Mouse (Mus musculus) intestine, embryonic 16.5 days (tissue): ENCODE results near the gene Il17re. TPM values are rescaled to one million over a fixed set of nuclear protein-coding genes. Genes with fewer than 3 reads are reported as not detected.

Source experiments
- ATAC-seq: fragments of 200-750 bp; cut with Nextera tagmentation; 2 replicates; pipeline ENCODE4 v1.8.0; 2017; ENCODE audit warnings: moderate TSS enrichment, moderate library complexity
- H3K27ac ChIP-seq: fragments of 300-500 bp; sonication (generic); 2 replicates; pipeline ENCODE4 v1.5.1; 2014; ENCODE audit warnings: mild to moderate bottlenecking, low read length
- H3K27me3 ChIP-seq: fragments of 300-500 bp; sonication (generic); replicated peaks from 2 replicates; pipeline ENCODE4 v1.6.1; 2014; ENCODE audit warnings: low read length, control low read depth, mixed read lengths; ENCODE audit not compliant: control insufficient read depth, insufficient read depth
- H3K36me3 ChIP-seq: fragments of 300-500 bp; sonication (generic); 2 replicates; pipeline ENCODE4 v1.6.1; 2014; ENCODE audit warnings: low read length, control low read depth; ENCODE audit not compliant: control insufficient read depth, insufficient read depth
- H3K4me1 ChIP-seq: fragments of 300-500 bp; sonication (generic); 2 replicates; pipeline ENCODE4 v1.6.1; 2014; ENCODE audit warnings: low read length, control low read depth, mixed read lengths; ENCODE audit not compliant: control insufficient read depth, insufficient read depth
- H3K4me2 ChIP-seq: fragments of 300-500 bp; sonication (generic); 2 replicates; pipeline ENCODE4 v1.6.1; 2014; ENCODE audit warnings: low read depth, low read length, control low read depth
- H3K4me3 ChIP-seq: fragments of 300-500 bp; sonication (generic); 2 replicates; pipeline ENCODE4 v1.5.1; 2014; ENCODE audit warnings: mild to moderate bottlenecking, low read length
- H3K9ac ChIP-seq: fragments of 300-500 bp; sonication (generic); 2 replicates; pipeline ENCODE4 v1.6.1; 2014; ENCODE audit warnings: low read depth, low read length
- H3K9me3 ChIP-seq: fragments of 300-500 bp; sonication (generic); 2 replicates; pipeline ENCODE4 v1.6.1; 2016; ENCODE audit warnings: low read length, control low read depth; ENCODE audit not compliant: control insufficient read depth
- WGBS: fragments of 180-500 bp; shearing (Covaris S2); extraction: QIAGEN DNeasy Blood & Tissue Kit; methylation state at CpG from one replicate; pipeline ENCODE4 v1.1.7; 2014; 5-methylcytosine and 5-hydroxymethylcytosine counted together
- polyA plus RNA-seq: library from polyadenylated mRNA; unstranded; fragments of >200 nt; fragmentation: Nextera tagmentation; extraction: Ambion mirVana; gene quantifications from 2 replicates; pipeline ENCODE4 v1.2.1, GENCODE M21; 2015

Il17re gene
- polyA plus RNA-seq, 1 experiment from 2014 or later, result 9.5 TPM

DNA sequence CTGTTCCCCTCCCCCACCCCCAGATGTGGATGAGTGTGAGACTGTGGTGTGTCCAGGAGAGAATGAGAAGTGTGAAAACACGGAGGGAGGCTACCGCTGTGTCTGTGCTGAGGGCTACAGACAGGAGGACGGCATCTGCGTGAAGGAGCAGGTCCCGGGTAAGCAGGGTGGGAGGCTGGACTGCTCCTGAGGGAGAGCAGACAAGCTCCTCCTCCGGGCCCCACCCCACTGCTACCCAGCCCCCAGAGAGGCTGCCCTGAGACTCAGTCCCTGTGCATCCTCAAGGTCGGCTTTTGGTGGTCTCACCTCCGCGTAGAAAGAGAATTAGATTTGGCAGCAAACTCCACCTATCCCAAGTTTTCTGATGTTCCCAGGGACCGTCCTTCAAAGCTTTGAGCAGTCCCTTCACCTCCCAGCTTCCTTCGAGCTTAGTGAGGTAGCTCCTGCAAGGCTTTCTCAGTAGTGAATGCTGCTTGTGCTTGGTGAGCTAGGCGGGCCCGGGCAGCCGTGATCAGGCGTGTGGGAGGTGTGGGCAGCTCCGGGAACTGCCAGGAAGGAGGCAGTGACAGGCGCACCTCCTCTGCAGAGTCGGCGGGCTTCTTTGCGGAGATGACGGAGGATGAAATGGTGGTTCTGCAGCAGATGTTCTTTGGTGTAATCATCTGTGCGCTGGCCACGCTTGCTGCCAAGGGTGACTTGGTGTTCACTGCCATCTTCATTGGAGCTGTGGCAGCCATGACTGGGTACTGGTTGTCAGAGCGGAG is 34.0 kb downstream of the Il17re start:
- peaks cover 14% of the 10 kb centered on the region for H3K4me1 ChIP-seq
- no peak overlapping the region for H3K4me2 ChIP-seq
- no peaks in the 10 kb centered on the region; the same call in 1 of the 2 replicates for H3K36me3 ChIP-seq
- no peak overlapping the region for H3K4me3 ChIP-seq
- no peak overlapping the region for H3K27ac ChIP-seq
- H3K9ac ChIP-seq, result no peak overlapping the region
- H3K9me3 ChIP-seq, result no peaks in the 10 kb centered on the region
- no peak for ATAC-seq
- H3K27me3 ChIP-seq, result peaks cover 8% of the 10 kb centered on the region
- WGBS, result 73% methylated on average over 24 of the region's 24 CpGs

DNA sequence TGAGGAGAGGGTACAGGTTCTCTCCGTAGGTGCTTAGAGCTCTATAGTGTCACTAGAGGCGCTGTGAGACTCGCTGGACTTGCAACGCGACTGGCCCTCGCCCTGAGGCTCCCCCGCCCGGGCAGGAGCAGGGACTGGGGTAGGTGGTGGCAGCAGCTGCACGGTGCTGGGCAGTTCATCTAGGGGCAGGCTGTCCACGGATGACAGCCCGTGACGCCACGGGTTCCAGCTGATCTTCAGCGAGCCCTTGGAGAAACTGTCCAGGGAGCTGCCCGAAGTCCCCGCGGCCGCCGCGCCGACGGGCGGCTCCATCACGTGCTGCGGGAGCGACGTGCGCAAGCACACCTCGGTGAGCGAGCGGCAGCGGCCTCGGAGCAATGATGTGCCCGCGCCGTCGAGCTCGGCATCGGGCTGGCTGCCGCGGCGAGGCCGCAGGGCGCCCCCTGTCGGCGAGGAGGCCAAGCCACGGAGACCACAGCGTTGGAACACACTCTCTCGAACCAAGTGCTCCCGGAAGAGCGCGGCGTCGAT is 36.0 kb downstream of the Il17re start:
- Histone ChIP-seq H3K9ac (peak overlapping the region; percentile 72), H3K4me1 (peaks cover 11% of the 10 kb centered on the region), H3K27ac (no peak overlapping the region), H3K36me3 (no peaks in the 10 kb centered on the region), H3K9me3 (no peaks in the 10 kb centered on the region), H3K4me2 (peak overlapping the region; percentile 87), H3K27me3 (peaks cover 8% of the 10 kb centered on the region), H3K4me3 (peak overlapping the region; percentile 54)
- ATAC-seq, result peak; percentile 88
- WGBS, result under 1% methylated on average over 54 of the region's 54 CpGs

DNA sequence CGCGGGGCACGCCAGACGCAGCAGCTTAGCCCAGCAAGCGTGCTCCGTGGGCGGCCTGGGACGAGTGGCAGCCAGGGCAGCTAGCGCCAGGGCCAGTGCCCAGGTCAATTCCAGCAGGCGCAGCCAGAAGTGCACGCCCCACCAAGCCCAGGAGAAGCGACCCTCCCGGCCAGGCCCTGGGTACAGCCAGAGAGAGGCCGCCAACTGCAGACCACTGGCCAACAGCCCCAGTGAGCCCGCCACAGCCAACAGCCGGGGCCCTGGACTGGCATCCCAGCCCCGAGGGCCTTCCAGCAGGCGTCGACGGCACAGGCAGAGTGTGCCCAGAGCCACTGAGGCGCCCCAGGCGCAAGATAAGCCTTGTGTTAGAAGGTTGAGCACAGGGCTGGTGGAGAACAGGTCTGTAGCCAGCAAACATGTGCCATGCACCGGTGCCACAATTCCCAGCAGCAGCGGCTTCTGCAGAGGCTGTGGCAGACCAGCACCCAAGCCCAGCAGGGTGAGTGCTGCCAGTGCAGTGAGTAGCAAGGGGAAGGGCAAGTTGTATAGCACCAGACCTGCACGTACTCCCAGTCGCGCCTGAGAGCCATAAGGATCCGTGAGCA is 36.9 kb downstream of the Il17re start:
- whole genome bisulfite sequencing, result 37% methylated on average over 28 of the region's 28 CpGs
- Histone ChIP-seq H3K27me3 (peaks cover 8% of the 10 kb centered on the region), H3K4me3 (peak overlapping the region; percentile 54), H3K4me1 (peaks cover 11% of the 10 kb centered on the region), H3K9me3 (no peaks in the 10 kb centered on the region), H3K27ac (no peak overlapping the region), H3K36me3 (no peaks in the 10 kb centered on the region), H3K9ac (peak overlapping the region; percentile 72), H3K4me2 (peak overlapping the region; percentile 87)
- ATAC-seq, result peak; percentile 17; the same call in 1 of the 2 replicates

DNA sequence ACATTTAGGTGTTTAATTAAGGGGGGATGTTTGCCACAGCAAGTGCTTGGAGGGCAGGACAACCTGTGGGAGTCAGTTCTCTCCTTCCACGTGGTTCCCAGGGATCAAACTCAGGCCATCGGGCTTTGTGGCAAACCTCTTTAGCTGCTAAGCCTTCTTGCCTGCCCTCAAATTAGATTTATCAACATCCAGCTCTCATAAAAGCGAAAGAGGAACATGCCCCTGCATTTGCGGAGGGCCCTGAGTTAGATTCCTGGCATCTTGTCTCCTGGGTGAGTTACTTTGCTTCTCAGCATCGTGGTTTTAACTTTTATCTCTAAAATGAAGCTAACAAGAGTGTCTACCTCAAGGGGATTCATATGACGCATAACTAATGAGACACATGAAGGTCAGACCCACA is 41.1 kb downstream of the Il17re start:
- H3K27me3 ChIP-seq, result peaks cover 21% of the 10 kb centered on the region
- no peak overlapping the region for H3K9ac ChIP-seq
- ATAC-seq, result no peak
- H3K4me2 ChIP-seq, result no peak overlapping the region
- no peaks in the 10 kb centered on the region for H3K36me3 ChIP-seq
- no peak overlapping the region for H3K27ac ChIP-seq
- H3K9me3 ChIP-seq, result no peaks in the 10 kb centered on the region
- WGBS, result 73% methylated on average over 6 of the region's 6 CpGs
- no peak overlapping the region for H3K4me3 ChIP-seq
- peaks cover 12% of the 10 kb centered on the region for H3K4me1 ChIP-seq

DNA sequence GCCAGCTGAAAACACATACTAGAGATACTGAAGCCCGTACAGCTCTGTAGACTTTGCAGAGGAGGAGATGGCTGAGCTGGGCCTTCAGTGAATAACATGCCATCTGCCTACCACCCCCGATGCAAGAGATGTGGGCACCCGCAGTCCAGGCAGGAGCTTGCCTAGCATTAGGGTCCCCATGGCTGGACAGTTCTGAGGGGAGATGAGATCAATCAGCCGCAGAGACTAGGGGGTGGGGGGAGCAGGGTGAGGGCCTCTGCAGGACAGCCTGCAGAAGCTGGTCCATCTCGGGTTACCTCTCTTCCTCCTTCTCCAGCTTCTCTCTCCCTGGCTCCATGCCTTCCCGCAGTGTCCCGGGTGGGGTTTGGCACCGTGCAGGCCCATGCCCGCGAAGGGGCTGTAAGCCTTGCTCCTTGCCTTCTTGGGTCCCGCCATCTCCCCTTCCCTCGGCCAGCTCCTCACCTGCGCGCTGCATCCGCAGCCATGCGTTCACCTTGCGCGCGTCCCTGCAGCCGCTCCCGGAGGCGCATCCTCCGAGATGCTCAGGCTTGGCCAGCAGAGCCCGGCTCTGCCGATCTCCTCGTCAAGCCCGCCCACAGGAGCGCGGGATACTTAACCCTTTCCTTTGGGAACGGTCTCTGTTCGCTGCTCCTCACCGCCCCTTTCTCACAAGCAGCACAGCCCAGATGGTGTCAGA is 43.3 kb downstream of the Il17re start, which contains the start of gene Prrt3:
TSS of gene Prrt3 (minus strand) at position 544 of the 697 bp plus-strand sequence.
- H3K9me3 ChIP-seq, result no peaks in the 10 kb centered on the region
- H3K4me3 ChIP-seq, result peak within 1 kb of the TSS; percentile 40
- no peaks in the 10 kb centered on the region for H3K36me3 ChIP-seq
- ATAC-seq, result no peak
- peak within 1 kb of the TSS; percentile 44 for H3K4me2 ChIP-seq
- peak within 1 kb of the TSS; percentile 49 for H3K9ac ChIP-seq
- H3K27me3 ChIP-seq, result peaks cover 13% of the 10 kb centered on the region
- peaks cover 3% of the 10 kb centered on the region; the same call in 1 of the 2 replicates for H3K4me1 ChIP-seq
- 5% methylated on average over 32 of the region's 32 CpGs for WGBS
- H3K27ac ChIP-seq, result no peak within 1 kb of the TSS

DNA sequence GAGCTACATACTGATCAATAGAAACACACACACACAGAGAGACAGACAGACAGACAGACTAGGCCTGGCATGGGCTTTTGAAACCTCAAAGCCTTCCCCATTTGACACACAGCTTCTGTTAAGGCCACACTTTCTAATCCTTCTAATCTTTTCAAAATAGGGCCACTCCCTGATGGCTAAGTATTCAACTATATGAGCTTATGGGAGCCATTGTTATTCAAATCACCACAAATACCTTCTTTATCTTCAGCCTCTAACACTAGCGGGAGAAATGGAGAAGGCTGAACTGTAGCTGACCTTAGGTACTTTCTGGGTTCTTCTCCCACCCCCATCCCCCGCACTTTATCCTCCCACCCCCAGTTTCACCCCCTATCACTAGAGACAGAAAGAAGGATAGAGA is 44.5 kb downstream of the Il17re start:
- no peaks in the 10 kb centered on the region for H3K36me3 ChIP-seq
- no peak overlapping the region for H3K4me2 ChIP-seq
- no peak overlapping the region for H3K27ac ChIP-seq
- peaks cover 13% of the 10 kb centered on the region for H3K27me3 ChIP-seq
- WGBS, result 83% methylated on average over 2 of the region's 2 CpGs
- peaks cover 3% of the 10 kb centered on the region; the same call in 1 of the 2 replicates for H3K4me1 ChIP-seq
- no peaks in the 10 kb centered on the region for H3K9me3 ChIP-seq
- no peak for ATAC-seq
- no peak overlapping the region for H3K4me3 ChIP-seq
- H3K9ac ChIP-seq, result no peak overlapping the region

DNA sequence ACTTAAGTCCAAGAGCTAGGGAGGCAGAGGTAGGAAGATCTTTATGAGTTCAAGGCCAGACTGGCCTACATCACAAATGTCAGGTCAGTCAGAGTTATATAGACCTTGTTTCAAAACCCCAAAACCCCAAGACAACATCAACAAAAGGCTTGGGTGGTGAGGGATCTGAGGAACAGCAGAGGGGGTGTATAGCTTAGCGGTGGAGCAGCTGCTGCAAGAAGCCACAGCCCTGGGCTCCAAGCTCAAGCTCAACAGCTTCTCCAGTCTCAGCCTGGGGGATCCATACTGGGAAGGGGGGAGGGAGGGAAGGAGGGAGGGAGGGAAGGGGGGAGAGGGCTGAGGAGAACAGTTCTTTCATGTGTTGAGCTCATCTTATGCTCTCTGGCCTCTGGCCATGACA is 47.4 kb downstream of the Il17re start:
- Histone ChIP-seq H3K9me3 (no peaks in the 10 kb centered on the region), H3K27ac (no peak overlapping the region), H3K27me3 (peaks cover 11% of the 10 kb centered on the region), H3K4me3 (no peak overlapping the region), H3K36me3 (no peaks in the 10 kb centered on the region), H3K4me2 (no peak overlapping the region), H3K4me1 (peaks cover 3% of the 10 kb centered on the region; the same call in 1 of the 2 replicates), H3K9ac (no peak overlapping the region)
- 90% methylated on average over 1 of the region's 1 CpGs for WGBS
- ATAC-seq, result no peak

DNA sequence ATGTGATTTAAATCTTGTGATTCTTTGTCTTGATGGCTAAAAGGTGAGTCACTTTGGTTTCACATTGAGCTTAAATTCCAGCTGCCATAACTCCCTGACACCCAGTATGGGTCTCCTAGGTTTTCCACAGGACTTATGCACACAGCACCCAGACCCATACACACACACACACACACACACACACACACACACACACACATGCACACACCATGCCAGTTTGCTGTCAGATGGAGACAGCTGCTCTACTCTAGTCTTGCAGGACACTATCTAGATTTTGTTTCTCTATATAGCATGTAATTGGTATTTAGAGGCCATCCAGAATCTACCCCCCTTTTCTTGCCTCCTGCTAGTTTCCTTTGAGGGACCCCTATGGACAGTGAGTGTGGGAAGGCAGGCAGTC is 48.8 kb downstream of the Il17re start:
- Histone ChIP-seq H3K27me3 (no peaks in the 10 kb centered on the region), H3K4me1 (no peaks in the 10 kb centered on the region), H3K9me3 (no peaks in the 10 kb centered on the region), H3K9ac (no peak overlapping the region), H3K4me3 (no peak overlapping the region), H3K36me3 (no peaks in the 10 kb centered on the region), H3K4me2 (no peak overlapping the region), H3K27ac (no peak overlapping the region)
- ATAC-seq, result no peak

DNA sequence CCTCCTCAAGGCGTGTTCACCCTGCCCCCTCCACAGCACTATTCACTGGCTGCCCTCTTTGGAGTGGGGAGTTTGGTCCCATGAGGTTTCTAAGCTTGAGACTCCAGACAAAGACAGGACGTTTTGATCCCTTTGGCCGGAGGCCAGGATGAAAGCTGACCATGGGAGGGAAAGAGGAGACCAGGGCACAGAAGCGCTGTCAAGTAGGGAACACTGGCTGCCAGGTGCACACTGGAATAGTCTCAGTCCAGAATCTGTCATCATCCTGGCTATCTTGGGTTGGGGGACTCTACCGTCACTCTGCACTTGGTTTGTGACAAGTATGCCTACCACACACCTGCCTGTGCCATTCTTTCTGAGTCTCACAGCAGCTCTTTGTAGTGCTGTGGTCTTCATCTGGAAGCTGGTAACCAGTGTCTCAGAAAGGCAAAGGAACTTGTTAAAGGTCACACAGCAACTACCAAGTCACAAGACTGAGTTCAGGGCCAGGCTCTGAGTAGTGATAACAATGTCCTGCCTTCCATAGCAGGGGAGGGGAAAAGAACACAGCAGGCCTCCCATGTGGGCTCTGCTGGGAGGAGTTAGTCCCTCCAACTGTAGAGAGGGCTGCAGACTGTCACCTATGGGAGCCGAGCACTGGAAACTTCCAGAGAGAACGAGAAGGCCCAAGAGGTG is 50.1 kb downstream of the Il17re start:
- H3K4me1 ChIP-seq, result no peaks in the 10 kb centered on the region
- H3K9ac ChIP-seq, result no peak overlapping the region
- H3K4me3 ChIP-seq, result no peak overlapping the region
- no peaks in the 10 kb centered on the region for H3K27me3 ChIP-seq
- H3K9me3 ChIP-seq, result no peaks in the 10 kb centered on the region
- no peak overlapping the region for H3K27ac ChIP-seq
- WGBS, result 56% methylated on average over 7 of the region's 7 CpGs
- H3K4me2 ChIP-seq, result no peak overlapping the region
- H3K36me3 ChIP-seq, result no peaks in the 10 kb centered on the region
- ATAC-seq, result no peak
